ENCODE assay signal across 18 mouse cellular contexts in the genomic region with DNA sequence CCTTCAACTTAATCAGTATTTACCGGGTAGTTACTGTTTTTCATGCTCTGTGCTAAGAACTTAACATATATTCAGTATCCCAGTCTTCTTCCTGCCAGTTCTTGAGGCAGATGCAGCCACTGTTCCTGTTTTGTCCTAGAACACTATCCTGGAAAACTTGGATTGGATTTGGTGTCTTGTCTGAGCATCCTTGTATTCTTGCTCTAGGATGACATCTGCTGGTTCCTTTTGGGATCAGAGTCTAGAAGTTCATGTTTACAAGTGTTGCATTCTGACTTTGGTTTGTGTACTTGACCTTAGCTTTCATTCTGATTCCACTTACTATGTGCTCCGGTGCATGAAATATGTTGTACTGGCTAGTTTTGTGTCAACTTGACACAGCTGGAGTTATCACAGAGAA. TPM values are rescaled to one million over a fixed set of nuclear protein-coding genes. Genes with fewer than 3 reads are reported as not detected.
DNase-seq lines count a peak whose midpoint lies in the region; ATAC-seq and TF ChIP-seq lines count a peak whose summit lies in the region.
"Had no signal": no experiment of that assay in that cellular context is flagged by ENCODE, and none has a peak within 500 bp of the region (broad histone marks: within the 10 kb centered on the region; RNA-seq: fewer than 3 reads in every experiment).

No protein-coding gene starts in this region.

- peak; percentile 67; the same call in 1 of the 2 replicates for ATAC-seq in frontal cortex, adult (ENCODE audit: low TSS enrichment)
- ATAC-seq: forebrain, embryonic 15.5 days; liver, postnatal 0 days had no signal

- no peak for DNase-seq in frontal cortex, postnatal 25 days (ENCODE audit: low spot score in 2 of 2)
- no peak for DNase-seq in left cerebral cortex, adult 2 months (ENCODE audit: extremely low spot score in 1 of 2, low spot score in 2 of 2)
- DNase-seq in left cerebral cortex, adult 8-10 months (ENCODE audit: low spot score in 2 of 2): no peak
- peak; percentile 1 for DNase-seq in A20 (ENCODE audit: low read depth, low spot score)
- DNase-seq in R1 (ENCODE audit: low read depth, low spot score): peak; percentile 6
- no peak for DNase-seq in c-Kit-positive CD71-positive TER-119-positive erythroid progenitor cells, embryonic 14.5 days (ENCODE audit: low spot score)
- DNase-seq: adrenal gland, postnatal 25 days; cerebellum, adult 11 months; gastrocnemius, postnatal 25 days; heart, postnatal 4 days; kidney, postnatal 4 days; liver, postnatal 0 days had no signal

- peak; percentile 41 for TF ChIP-seq CTCF in left cerebral cortex, adult 2 months (IDR thresholded peaks at IDR 0.05)

- intact Hi-C loops in left cerebral cortex, adult 2 months (cut with DNase I): no loop called here

- no peak overlapping the region for H3K27ac ChIP-seq in left cerebral cortex, adult 2 months
- H3K27ac ChIP-seq: forebrain, embryonic 15.5 days; limb, embryonic 12.5 days had no signal

- no peak overlapping the region for H3K4me3 ChIP-seq in left cerebral cortex, adult 2 months
- H3K4me3 ChIP-seq: forebrain, embryonic 15.5 days; limb, embryonic 12.5 days had no signal

RNA-seq across cellular contexts. Expression of gene Cldn34b3, which starts 55.4 kb away (rescaled TPM):
- not detected for total RNA-seq in left cerebral cortex, adult 2 months (2021)
- not detected for total RNA-seq in left cerebral cortex, adult 8-10 months (2022)
- total RNA-seq: adrenal gland, postnatal 25 days; common myeloid progenitor, adult 5-6 weeks; gastrocnemius, postnatal 25 days; heart, postnatal 4 days; megakaryocyte progenitor cell, adult 5-6 weeks; monocyte, adult 5-6 weeks had no signal

Comparison
In these comparisons a context has a peak if more than half of its experiments do, and no peak if none do; other contexts are left out.
1. DNase-seq: peak in A20 (single experiment) and R1 (single experiment); none in frontal cortex, postnatal 25 days (0 of 2), left cerebral cortex, adult 2 months (0 of 2), left cerebral cortex, adult 8-10 months (0 of 2) and c-Kit-positive CD71-positive TER-119-positive erythroid progenitor cells, embryonic 14.5 days (single experiment).